Mouse (Mus musculus) spleen, adult 2 months (tissue): ENCODE data around the gene Vmn1r5.

ENCODE experiments used
- CTCF ChIP-seq: fragments of 200-500 bp; IDR thresholded peaks from 2 replicates; pipeline ENCODE4 v1.5.1; 2011; ENCODE audit warnings: mild to moderate bottlenecking, inconsistent platforms; ENCODE audit not compliant: insufficient read depth, insufficient read length, insufficient replicate concordance; ENCODE audit errors: extremely low read depth
- POLR2A ChIP-seq: fragments of 200-500 bp; IDR thresholded peaks from 2 replicates; pipeline ENCODE4 v1.6.1; 2011; ENCODE audit warnings: low read depth, low read length, inconsistent platforms

DNA sequence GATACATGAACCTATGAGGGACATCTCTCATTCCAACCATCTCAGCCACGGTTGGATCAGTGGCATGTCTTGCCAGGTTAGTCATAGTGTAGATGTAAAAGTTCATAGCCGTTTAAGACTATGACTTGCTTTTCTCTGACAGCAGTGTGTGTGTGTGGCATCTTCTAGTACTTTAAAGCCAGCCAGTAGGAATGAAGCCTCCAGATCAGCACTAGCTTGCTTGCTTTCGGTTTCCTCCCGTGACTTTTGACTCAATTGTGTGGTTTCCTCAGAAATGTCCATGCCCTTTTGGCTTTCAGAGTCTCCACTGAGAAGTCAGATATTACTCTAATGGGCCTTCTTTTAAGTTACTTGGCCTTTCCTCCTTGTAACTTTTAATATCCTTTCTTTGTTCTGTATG lies 35.7 kb upstream of the Vmn1r5 start:
- TF ChIP-seq CTCF (no peak), POLR2A (no peak)
